Mouse (Mus musculus): Measurements from ENCODE around the gene Tspan8.
A peak's percentile ranks its signal among the peaks of the same experiment; 100 is the strongest.
"Not testable (repeated sequence)": the region's sequence is repeated elsewhere in the genome, so short reads cannot be mapped to it uniquely, and the experiment has no call there.

Gene Tspan8

GRCm38 (mm10) chr10:115816511-115816910 lies at the start of gene Tspan8:
Gene Tspan8, plus strand, starts transcription at chr10:115816832.
- DNase-seq (ENCODE audit: low spot score), result no peak

GRCm38 (mm10) chr10:115770032-115770431 lies 46.6 kb upstream of the Tspan8 start:
- DNase-seq (ENCODE audit: low spot score), result no peak

GRCm38 (mm10) chr10:115774451-115774850 lies 42.2 kb upstream of the Tspan8 start:
- no peak for DNase-seq (ENCODE audit: low spot score)

- no peak for DNase-seq (ENCODE audit: low spot score)
These were observed 40.4 kb upstream of the Tspan8 start for GRCm38 (mm10) chr10:115775945-115776905.

DNA sequence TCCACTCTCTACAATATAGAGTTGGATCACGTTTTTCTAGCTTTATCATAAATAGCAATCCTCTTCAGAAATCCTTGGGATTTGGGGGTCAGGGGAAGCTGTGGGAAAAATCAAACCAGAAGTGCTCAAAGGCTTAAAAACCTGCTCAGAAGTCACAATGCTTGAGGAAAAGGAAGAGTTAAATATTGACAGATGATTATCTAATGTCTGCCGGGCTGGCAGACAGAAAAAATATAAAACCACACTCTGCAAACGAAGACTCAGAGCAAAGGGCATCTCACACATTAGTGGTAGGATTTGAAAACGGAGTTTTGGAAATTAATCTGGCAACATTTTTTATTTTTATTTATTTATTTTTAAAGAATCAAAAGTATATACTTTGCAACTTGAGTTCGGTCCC lies 39.3 kb upstream of the Tspan8 start:
- no peak for DNase-seq (ENCODE audit: low spot score)

- DNase-seq (ENCODE audit: low spot score), result peak; percentile 2
These were observed 38.0 kb upstream of the Tspan8 start for GRCm38 (mm10) chr10:115778624-115779023.

- DNase-seq (ENCODE audit: low spot score), result no peak
These were observed 36.2 kb upstream of the Tspan8 start for GRCm38 (mm10) chr10:115780239-115781016.

- DNase-seq (ENCODE audit: low spot score), result no peak
These were observed 33.4 kb upstream of the Tspan8 start for GRCm38 (mm10) chr10:115783232-115783631.

GRCm38 (mm10) chr10:115790788-115791187 lies 25.8 kb upstream of the Tspan8 start:
- DNase-seq (ENCODE audit: low spot score), result no peak

DNA sequence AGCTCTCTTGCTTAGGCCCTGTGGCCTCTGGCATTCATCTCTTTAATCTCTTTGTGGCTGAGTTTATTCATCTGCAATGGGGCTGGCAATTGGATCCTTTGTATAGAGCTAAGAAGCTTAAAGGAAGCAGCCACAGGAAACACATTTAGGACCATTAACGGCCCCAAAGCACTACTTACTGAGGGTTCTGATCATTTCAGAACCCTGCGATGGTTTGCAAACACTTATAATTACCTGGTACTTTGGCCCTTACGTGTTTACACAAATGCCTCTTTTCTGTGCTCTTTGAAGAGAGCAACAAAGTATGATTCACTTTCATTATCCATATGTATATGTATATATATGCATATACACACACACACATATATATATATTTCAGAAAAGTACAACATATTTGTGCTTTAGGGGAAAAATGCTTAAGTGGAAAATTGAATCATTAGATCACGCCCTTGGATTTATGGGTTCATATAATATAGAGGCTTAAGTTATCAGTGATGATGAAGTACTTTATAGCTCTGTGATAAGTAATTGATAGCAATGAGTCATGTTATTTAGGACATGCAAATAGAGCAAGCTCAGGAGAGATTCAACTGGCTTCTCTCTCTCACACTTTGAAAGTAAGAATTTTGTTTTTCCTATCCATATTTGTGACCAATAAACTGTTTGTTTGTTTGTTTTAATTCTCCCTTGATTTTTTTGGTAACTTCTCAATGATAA lies 20.4 kb upstream of the Tspan8 start:
- no peak for DNase-seq (ENCODE audit: low spot score)

GRCm38 (mm10) chr10:115801464-115801863 lies 15.2 kb upstream of the Tspan8 start:
- DNase-seq (ENCODE audit: low spot score), result no peak

GRCm38 (mm10) chr10:115803013-115803412 lies 13.6 kb upstream of the Tspan8 start:
- DNase-seq (ENCODE audit: low spot score), result not testable (repeated sequence)

DNA sequence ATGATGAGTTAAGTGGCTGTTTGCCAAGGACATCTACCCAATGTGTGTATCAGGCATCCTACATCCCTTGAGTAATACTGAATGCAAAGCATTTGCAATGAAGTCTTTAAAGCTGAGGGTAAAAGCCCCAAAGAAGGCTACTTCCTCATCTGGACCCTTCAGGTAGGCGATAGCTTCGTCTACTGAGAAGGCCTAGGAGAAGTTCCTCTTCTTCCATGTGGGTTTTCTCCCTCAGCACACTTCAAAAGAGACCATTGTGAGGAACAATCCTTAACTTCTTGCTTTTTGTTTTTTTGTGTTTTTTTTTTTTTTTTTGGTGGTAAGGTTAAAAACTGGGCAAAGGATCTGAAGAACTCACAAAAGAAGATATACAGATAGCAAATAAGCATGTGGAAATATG lies 12.9 kb upstream of the Tspan8 start:
- no peak for DNase-seq (ENCODE audit: low spot score)

DNA sequence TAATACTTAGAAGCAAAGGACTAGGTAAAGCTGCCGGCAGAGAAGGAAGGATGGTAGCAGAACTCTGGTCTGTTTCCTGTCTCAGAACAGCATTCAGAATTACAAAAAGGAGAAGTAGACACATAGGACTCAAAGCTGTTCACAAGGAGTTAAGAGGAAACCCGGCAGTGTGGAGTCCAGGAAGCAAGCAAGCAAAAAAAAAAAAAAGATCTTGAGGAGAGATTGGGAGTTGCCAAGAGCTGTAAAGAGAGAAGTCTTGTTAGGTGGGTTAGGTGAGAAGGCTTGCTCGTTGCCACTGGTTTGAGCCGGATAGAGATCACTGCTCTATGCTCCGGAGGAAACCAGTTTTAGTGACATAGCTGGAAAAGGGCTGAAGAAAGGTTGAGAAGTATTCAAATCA lies 10.6 kb upstream of the Tspan8 start:
- no peak for DNase-seq (ENCODE audit: low spot score)

DNA sequence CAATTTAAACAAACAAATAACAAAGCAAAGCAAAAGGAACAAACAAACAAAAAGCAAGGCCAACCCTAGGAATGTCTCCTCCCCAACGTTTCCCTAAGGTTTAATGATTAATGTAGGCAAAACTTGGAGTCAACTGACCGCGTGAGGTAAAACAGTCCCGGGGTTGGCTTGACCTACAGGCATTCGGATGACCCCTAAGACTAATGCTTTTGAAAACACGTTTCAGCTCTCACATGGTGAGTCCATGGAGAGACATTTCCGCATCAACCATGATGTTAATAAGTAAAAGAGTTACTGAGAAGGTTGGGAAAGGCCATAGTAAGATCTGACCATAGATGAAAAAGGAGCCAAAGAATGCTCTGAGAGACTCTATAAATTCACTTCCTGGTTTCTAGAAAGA lies 7.5 kb upstream of the Tspan8 start:
- no peak for DNase-seq (ENCODE audit: low spot score)

GRCm38 (mm10) chr10:115811519-115811918 lies 5.1 kb upstream of the Tspan8 start:
- no peak for DNase-seq (ENCODE audit: low spot score)

- DNase-seq (ENCODE audit: low spot score), result no peak
These were observed 1.8 kb upstream of the Tspan8 start for GRCm38 (mm10) chr10:115814878-115815277.

GRCm38 (mm10) chr10:115817056-115817724 lies 558 bp downstream of the Tspan8 start:
- DNase-seq (ENCODE audit: low spot score), result peak; percentile 80

DNA sequence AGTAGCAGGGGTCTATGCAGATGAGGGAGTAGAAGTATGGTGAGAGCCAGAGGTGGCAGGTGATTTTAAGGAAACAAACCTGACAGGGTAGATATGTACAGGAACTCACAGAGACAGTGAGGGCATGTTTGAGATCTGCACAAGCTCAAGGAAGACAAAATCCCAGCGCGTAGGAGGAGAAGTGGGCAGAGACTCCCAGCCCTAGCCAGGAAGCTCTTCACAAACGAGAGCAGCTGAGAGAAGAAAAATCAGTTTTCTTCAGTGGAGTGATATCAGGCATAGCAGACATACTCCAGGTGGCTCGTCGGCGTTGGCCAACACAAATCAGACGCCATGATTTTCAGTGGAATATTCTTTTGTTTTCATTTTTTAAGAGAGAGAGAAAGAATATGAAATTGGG lies 8.7 kb downstream of the Tspan8 start:
- no peak for DNase-seq (ENCODE audit: low spot score)

DNA sequence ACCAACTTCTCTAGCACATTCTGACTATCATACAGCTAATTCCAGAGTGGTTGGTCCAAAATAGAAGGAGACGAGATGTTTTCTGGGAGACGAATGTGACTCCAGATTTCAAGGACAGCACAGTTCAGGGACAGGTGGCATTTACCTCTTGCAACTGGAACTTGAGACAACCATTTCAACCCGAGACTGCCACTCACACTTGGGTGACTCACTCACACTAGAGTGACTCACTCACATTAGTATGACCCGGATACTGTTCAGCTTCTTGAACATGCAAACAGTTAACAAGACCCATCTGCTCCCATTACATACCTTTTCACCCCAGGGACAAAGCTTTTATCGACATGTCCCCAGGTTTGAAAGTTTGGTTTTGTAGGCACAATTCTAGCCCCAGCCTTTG lies 12.2 kb downstream of the Tspan8 start:
- DNase-seq (ENCODE audit: low spot score), result no peak

DNA sequence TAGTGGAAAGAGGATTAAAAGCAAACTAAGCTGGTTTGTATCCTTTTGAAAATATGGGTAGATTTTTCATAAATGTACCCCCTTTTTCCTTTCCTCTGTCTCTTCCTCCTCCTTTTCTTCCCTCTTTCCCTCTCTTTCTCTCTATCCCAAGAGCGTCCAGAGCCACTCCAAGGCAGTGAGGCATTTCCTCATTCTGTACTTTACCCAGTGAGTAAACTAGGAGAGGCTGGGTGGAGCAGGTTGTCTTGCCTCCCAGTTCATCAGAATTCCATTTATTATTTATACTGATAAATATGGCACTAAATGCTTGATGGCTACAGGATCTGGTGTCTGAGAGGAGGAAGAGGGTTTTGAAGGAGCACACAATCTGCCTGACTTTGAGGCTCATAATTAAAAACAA lies 13.1 kb downstream of the Tspan8 start:
- DNase-seq (ENCODE audit: low spot score), result no peak

DNA sequence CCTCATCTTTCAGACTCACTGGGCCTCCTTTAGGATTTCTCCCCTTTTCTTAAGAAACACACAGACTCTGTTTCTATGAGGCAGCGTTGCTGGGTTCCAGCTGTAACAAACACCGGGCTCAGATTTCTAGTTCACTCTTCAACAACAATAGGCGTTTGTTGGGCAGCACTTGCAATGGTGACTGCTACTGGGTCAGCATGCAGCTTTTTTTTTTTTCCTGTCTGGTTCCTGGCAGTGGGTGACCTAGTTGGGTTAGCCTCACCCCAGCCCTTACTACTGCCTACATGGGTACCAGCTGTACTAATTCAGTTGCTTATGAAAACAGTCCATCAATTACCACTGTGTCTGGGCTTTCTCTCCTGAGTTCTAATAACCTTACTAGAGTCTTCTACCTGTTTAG lies 14.1 kb downstream of the Tspan8 start:
- DNase-seq (ENCODE audit: low spot score), result no peak
